ENCODE assay signal across 14 mouse cellular contexts in the genomic region with DNA sequence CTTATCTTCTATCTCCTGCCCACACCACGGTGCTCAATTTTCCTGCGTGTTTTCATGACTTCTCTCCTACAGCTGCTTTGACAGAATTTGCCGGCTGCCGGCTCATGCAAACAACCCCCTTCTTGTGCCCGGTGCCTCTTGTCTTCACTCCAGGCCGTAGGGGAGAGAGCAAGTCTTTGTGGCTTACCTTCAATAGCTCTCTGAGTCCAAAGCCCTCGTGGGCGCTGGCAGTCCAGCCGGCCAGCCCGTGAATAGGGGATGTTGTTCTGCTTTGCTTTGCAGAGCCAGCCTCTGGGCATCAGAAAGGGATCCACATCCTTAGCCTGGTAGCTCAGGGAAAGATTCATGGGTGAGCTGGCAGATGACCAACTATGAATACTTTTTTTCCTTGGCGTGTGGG.
DNase-seq lines count a peak whose midpoint lies in the region; ATAC-seq and TF ChIP-seq lines count a peak whose summit lies in the region.
"Had no signal": no experiment of that assay in that cellular context is flagged by ENCODE, and none has a peak within 500 bp of the region (broad histone marks: within the 10 kb centered on the region; RNA-seq: fewer than 3 reads in every experiment).

No protein-coding gene starts in this region.

- 50% methylated on average over 11 of the region's 11 CpGs for WGBS in forebrain, embryonic 14.5 days
- WGBS in forebrain, embryonic 11.5 days: 69% methylated on average over 11 of the region's 11 CpGs
- 29% methylated on average over 11 of the region's 11 CpGs for WGBS in embryonic facial prominence, embryonic 14.5 days
- WGBS in midbrain, postnatal 0 days: 60% methylated on average over 11 of the region's 11 CpGs
- WGBS in kidney, adult 2 months: 81% methylated on average over 11 of the region's 11 CpGs

- TF ChIP-seq POLR2A in kidney, adult 2 months (IDR thresholded peaks at IDR 0.05; ENCODE audit: low read depth, low read length): no peak

- H3K4me1 ChIP-seq in forebrain, embryonic 14.5 days (ENCODE audit: control insufficient read depth, insufficient read depth, low read length): peaks cover 4% of the 10 kb centered on the region; the same call in 1 of the 2 replicates
- no peaks in the 10 kb centered on the region for H3K4me1 ChIP-seq in forebrain, embryonic 11.5 days (replicated peaks; ENCODE audit: control insufficient read depth, insufficient read depth, low read length)
- peaks cover 10% of the 10 kb centered on the region; the same call in 1 of the 2 replicates for H3K4me1 ChIP-seq in embryonic facial prominence, embryonic 14.5 days (ENCODE audit: control insufficient read depth, insufficient read depth, low read length)
- no peaks in the 10 kb centered on the region for H3K4me1 ChIP-seq in midbrain, postnatal 0 days (ENCODE audit: insufficient read depth, low read length)
- no peaks in the 10 kb centered on the region for H3K4me1 ChIP-seq in kidney, adult 2 months (ENCODE audit: control insufficient read depth, insufficient read depth, low read length)

- H3K9me3 ChIP-seq in forebrain, embryonic 14.5 days (replicated peaks; ENCODE audit: control insufficient read depth, low read length): 0 out of 2 replicates have a peak, but pooled peaks cover 2% of the 10 kb centered on the region
- no peaks in the 10 kb centered on the region for H3K9me3 ChIP-seq in forebrain, embryonic 11.5 days (ENCODE audit: control insufficient read depth, low read length)
- H3K9me3 ChIP-seq in embryonic facial prominence, embryonic 14.5 days (ENCODE audit: control insufficient read depth, low read length): no peaks in the 10 kb centered on the region
- H3K9me3 ChIP-seq in midbrain, postnatal 0 days (ENCODE audit: low read length): no peaks in the 10 kb centered on the region

- H3K9ac ChIP-seq in forebrain, embryonic 14.5 days (ENCODE audit: low read length): no peak overlapping the region
- H3K9ac ChIP-seq in forebrain, embryonic 11.5 days (ENCODE audit: low read length): no peak overlapping the region
- H3K9ac ChIP-seq in embryonic facial prominence, embryonic 14.5 days (ENCODE audit: low read depth, low read length): 0 out of 2 replicates have a peak overlapping the region, but pooled peaks have one; percentile 38
- H3K9ac ChIP-seq in midbrain, postnatal 0 days (replicated peaks; ENCODE audit: low read length, poor library complexity, severe bottlenecking): no peak overlapping the region

- ATAC-seq in forebrain, embryonic 14.5 days: no peak
- no peak for ATAC-seq in forebrain, embryonic 11.5 days (replicated peaks; ENCODE audit: low FRiP score)
- peak; percentile 34; the same call in 1 of the 2 replicates for ATAC-seq in embryonic facial prominence, embryonic 14.5 days (ENCODE audit: low read depth)
- ATAC-seq in midbrain, postnatal 0 days (ENCODE audit: low FRiP score): peak; percentile 63
- ATAC-seq: CD4-positive, CD25-positive, alpha-beta regulatory T cell, adult 4 months had no signal

- H3K27ac ChIP-seq in forebrain, embryonic 14.5 days (ENCODE audit: low read depth, low read length): no peak overlapping the region
- no peak overlapping the region for H3K27ac ChIP-seq in forebrain, embryonic 11.5 days (ENCODE audit: low read depth, low read length)
- peak overlapping the region; percentile 48 for H3K27ac ChIP-seq in embryonic facial prominence, embryonic 14.5 days (replicated peaks; ENCODE audit: low read depth, low read length)
- H3K27ac ChIP-seq in layer of hippocampus, adult 2 months: peak overlapping the region; percentile 48; the same call in 1 of the 2 replicates
- no peak overlapping the region for H3K27ac ChIP-seq in midbrain, postnatal 0 days (ENCODE audit: low read depth, low read length)
- H3K27ac ChIP-seq in kidney, adult 2 months (ENCODE audit: insufficient read depth, low read depth, low read length): no peak overlapping the region
- H3K27ac ChIP-seq: stomach, postnatal 0 days had no signal

- no peak for TF ChIP-seq CTCF in layer of hippocampus, adult 2 months (conservative IDR thresholded peaks at IDR 0.05)
- no peak for TF ChIP-seq CTCF in midbrain, postnatal 0 days (IDR thresholded peaks at IDR 0.05)
- TF ChIP-seq CTCF in kidney, adult 2 months (conservative IDR thresholded peaks at IDR 0.05; ENCODE audit: insufficient read depth, insufficient read length, low read depth, low read length): no peak

- no peak overlapping the region for H3K4me3 ChIP-seq in forebrain, embryonic 14.5 days (ENCODE audit: low read depth, low read length)
- H3K4me3 ChIP-seq in forebrain, embryonic 11.5 days (ENCODE audit: low read depth, low read length): no peak overlapping the region
- H3K4me3 ChIP-seq in embryonic facial prominence, embryonic 14.5 days (ENCODE audit: low read depth, low read length): no peak overlapping the region
- H3K4me3 ChIP-seq in layer of hippocampus, adult 2 months: no peak overlapping the region
- no peak overlapping the region for H3K4me3 ChIP-seq in midbrain, postnatal 0 days (ENCODE audit: low read depth, low read length)
- no peak overlapping the region for H3K4me3 ChIP-seq in kidney, adult 2 months (ENCODE audit: insufficient read depth, low read depth, low read length)
- H3K4me3 ChIP-seq: erythroblast, embryonic 14.5 days had no signal

- no peak overlapping the region for H3K4me2 ChIP-seq in forebrain, embryonic 14.5 days (ENCODE audit: low read length)
- no peak overlapping the region for H3K4me2 ChIP-seq in forebrain, embryonic 11.5 days (ENCODE audit: low read depth, low read length, severe bottlenecking)
- no peak overlapping the region for H3K4me2 ChIP-seq in embryonic facial prominence, embryonic 14.5 days (ENCODE audit: low read depth, low read length)
- no peak overlapping the region for H3K4me2 ChIP-seq in midbrain, postnatal 0 days (ENCODE audit: low read depth, low read length, poor library complexity, severe bottlenecking)

- H3K36me3 ChIP-seq in forebrain, embryonic 14.5 days (ENCODE audit: control insufficient read depth, insufficient read depth, low read length): no peaks in the 10 kb centered on the region
- H3K36me3 ChIP-seq in forebrain, embryonic 11.5 days (ENCODE audit: control insufficient read depth, insufficient read depth, low read length): no peaks in the 10 kb centered on the region
- H3K36me3 ChIP-seq in embryonic facial prominence, embryonic 14.5 days (ENCODE audit: control insufficient read depth, insufficient read depth, low read length): no peaks in the 10 kb centered on the region
- H3K36me3 ChIP-seq in midbrain, postnatal 0 days (ENCODE audit: insufficient read depth, low read length): no peaks in the 10 kb centered on the region
- H3K36me3 ChIP-seq in kidney, adult 2 months (ENCODE audit: control insufficient read depth, insufficient read depth, low read length): no peaks in the 10 kb centered on the region

- no peaks in the 10 kb centered on the region for H3K27me3 ChIP-seq in forebrain, embryonic 14.5 days (replicated peaks; ENCODE audit: control insufficient read depth, insufficient read depth, low read length)
- H3K27me3 ChIP-seq in forebrain, embryonic 11.5 days (ENCODE audit: control insufficient read depth, insufficient read depth, low read length): no peaks in the 10 kb centered on the region
- no peaks in the 10 kb centered on the region for H3K27me3 ChIP-seq in embryonic facial prominence, embryonic 14.5 days (replicated peaks; ENCODE audit: control insufficient read depth, insufficient read depth, low read length)
- 0 out of 2 replicates have a peak, but pooled peaks cover 2% of the 10 kb centered on the region for H3K27me3 ChIP-seq in midbrain, postnatal 0 days (ENCODE audit: insufficient read depth, low read length)
- no peaks in the 10 kb centered on the region for H3K27me3 ChIP-seq in kidney, adult 2 months (replicated peaks; ENCODE audit: control insufficient read depth, insufficient read depth, low read length)

- DNase-seq in forebrain, embryonic 14.5 days (ENCODE audit: low spot score): peak; percentile 30
- no peak for DNase-seq in forebrain, embryonic 11.5 days (ENCODE audit: low spot score)
- DNase-seq in embryonic facial prominence, embryonic 14.5 days (ENCODE audit: low spot score): peak; percentile 52
- DNase-seq in layer of hippocampus, adult 2 months (ENCODE audit: low spot score in 2 of 2): peak in 1 of 2 experiments; percentile 64
- peak; percentile 75 for DNase-seq in midbrain, postnatal 0 days (ENCODE audit: low spot score)
- no peak for DNase-seq in gastrocnemius, postnatal 25 days
- no peak for DNase-seq in c-Kit-positive CD71-positive TER-119-positive erythroid progenitor cells, embryonic 14.5 days (ENCODE audit: low spot score)
- DNase-seq in kidney, adult 2 months: no peak
- DNase-seq: kidney, postnatal 10 days; lung, adult 18-20 months; retina, postnatal 1 day had no signal

Comparison
In these comparisons a context has a peak if more than half of its experiments do, and no peak if none do; other contexts are left out.
1. DNase-seq: peak in forebrain, embryonic 14.5 days (single experiment), embryonic facial prominence, embryonic 14.5 days (single experiment) and midbrain, postnatal 0 days (single experiment); none in forebrain, embryonic 11.5 days (single experiment), gastrocnemius, postnatal 25 days (single experiment), c-Kit-positive CD71-positive TER-119-positive erythroid progenitor cells, embryonic 14.5 days (single experiment) and kidney, adult 2 months (single experiment).
2. ATAC-seq: peak in embryonic facial prominence, embryonic 14.5 days (single experiment) and midbrain, postnatal 0 days (single experiment); none in forebrain, embryonic 14.5 days (single experiment) and forebrain, embryonic 11.5 days (single experiment).
3. H3K27ac ChIP-seq: peak in embryonic facial prominence, embryonic 14.5 days (single experiment) and layer of hippocampus, adult 2 months (single experiment); none in forebrain, embryonic 14.5 days (single experiment), forebrain, embryonic 11.5 days (single experiment), midbrain, postnatal 0 days (single experiment) and kidney, adult 2 months (single experiment).